Mouse (Mus musculus): ENCODE results near the gene Ttc7b.

GRCm38 (mm10) chr12:100480642-100481442, 39.8 kb downstream of the Ttc7b start:
- TF ChIP-seq EP300 (IDR thresholded peaks at IDR 0.05; ENCODE audit: low read depth in 1 of 2, low read length in 2 of 2) (no peak), CTCF (IDR thresholded peaks at IDR 0.05 in 2 of 3, conservative IDR thresholded peaks at IDR 0.05 in 1 of 3; ENCODE audit: control insufficient read depth in 1 of 3, insufficient read depth in 1 of 3, low read depth in 2 of 3, low read length in 3 of 3, poor library complexity in 1 of 3, severe bottlenecking in 1 of 3) (no peak), POLR2A (IDR thresholded peaks at IDR 0.05; ENCODE audit: control insufficient read depth in 1 of 2, insufficient read depth in 1 of 2, low read depth in 1 of 2, low read length in 2 of 2, poor library complexity in 1 of 2) (no peak), POLR2AphosphoS5 (IDR thresholded peaks at IDR 0.05; ENCODE audit: borderline replicate concordance, low read depth, low read length) (no peak)
